In genomic region chr15:14051872-14052271, GRCm38 (mm10) we compare ENCODE assay signal across 8 mouse cellular contexts.
A peak's percentile ranks its signal among the peaks of the same experiment; 100 is the strongest.
DNase-seq lines count a peak whose midpoint lies in the region; ATAC-seq lines count a peak whose summit lies in the region.

No protein-coding gene starts in this region.

- no peak overlapping the region for H3K9ac ChIP-seq in forebrain, embryonic 16.5 days (replicated peaks; ENCODE audit: low read depth, low read length)
- H3K9ac ChIP-seq in forebrain, embryonic 11.5 days (ENCODE audit: low read length) = no peak overlapping the region
- no peak overlapping the region for H3K9ac ChIP-seq in midbrain, embryonic 13.5 days (replicated peaks)

- H3K4me2 ChIP-seq in forebrain, embryonic 16.5 days (ENCODE audit: low read length) = no peak overlapping the region
- H3K4me2 ChIP-seq in forebrain, embryonic 11.5 days (ENCODE audit: low read depth, low read length, severe bottlenecking) = no peak overlapping the region
- no peak overlapping the region for H3K4me2 ChIP-seq in midbrain, embryonic 13.5 days (replicated peaks)

- H3K36me3 ChIP-seq in forebrain, embryonic 10.5 days (replicated peaks) = no peaks in the 10 kb centered on the region
- H3K36me3 ChIP-seq in forebrain, embryonic 16.5 days (ENCODE audit: control insufficient read depth, insufficient read depth) = no peaks in the 10 kb centered on the region
- H3K36me3 ChIP-seq in forebrain, embryonic 11.5 days (ENCODE audit: control insufficient read depth, insufficient read depth, low read length) = no peaks in the 10 kb centered on the region
- no peaks in the 10 kb centered on the region for H3K36me3 ChIP-seq in midbrain, embryonic 13.5 days

- no peaks in the 10 kb centered on the region for H3K27me3 ChIP-seq in forebrain, embryonic 10.5 days (ENCODE audit: poor library complexity, severe bottlenecking)
- H3K27me3 ChIP-seq in forebrain, embryonic 16.5 days (replicated peaks; ENCODE audit: control insufficient read depth, insufficient read depth, low read length) = no peaks in the 10 kb centered on the region
- no peaks in the 10 kb centered on the region for H3K27me3 ChIP-seq in forebrain, embryonic 11.5 days (ENCODE audit: control insufficient read depth, insufficient read depth, low read length)
- no peaks in the 10 kb centered on the region for H3K27me3 ChIP-seq in midbrain, embryonic 13.5 days

- no peaks in the 10 kb centered on the region for H3K4me1 ChIP-seq in forebrain, embryonic 10.5 days
- H3K4me1 ChIP-seq in forebrain, embryonic 16.5 days (replicated peaks; ENCODE audit: control insufficient read depth, insufficient read depth, low read length) = no peaks in the 10 kb centered on the region
- no peaks in the 10 kb centered on the region for H3K4me1 ChIP-seq in forebrain, embryonic 11.5 days (replicated peaks; ENCODE audit: control insufficient read depth, insufficient read depth, low read length)
- H3K4me1 ChIP-seq in midbrain, embryonic 13.5 days (replicated peaks) = no peaks in the 10 kb centered on the region

- no peak overlapping the region for H3K27ac ChIP-seq in forebrain, embryonic 10.5 days
- H3K27ac ChIP-seq in forebrain, embryonic 16.5 days (ENCODE audit: low read length) = no peak overlapping the region
- H3K27ac ChIP-seq in forebrain, embryonic 11.5 days (ENCODE audit: low read depth, low read length) = no peak overlapping the region
- no peak overlapping the region for H3K27ac ChIP-seq in midbrain, embryonic 13.5 days

- DNase-seq in forebrain, embryonic 10.5 days (ENCODE audit: extremely low spot score, low spot score) = peak; percentile 16
- peak; percentile 11 for DNase-seq in lung, postnatal 10 days
- no peak for DNase-seq in lung, adult 18-20 months
- DNase-seq in forebrain, embryonic 11.5 days (ENCODE audit: low spot score) = peak; percentile 51
- DNase-seq in adipocyte (ENCODE audit: low spot score) = no peak
- DNase-seq in heart, adult 9 months (ENCODE audit: low spot score in 2 of 2) = no peak

- no peak overlapping the region for H3K4me3 ChIP-seq in forebrain, embryonic 10.5 days
- no peak overlapping the region for H3K4me3 ChIP-seq in forebrain, embryonic 16.5 days (replicated peaks; ENCODE audit: low read length)
- H3K4me3 ChIP-seq in forebrain, embryonic 11.5 days (ENCODE audit: low read depth, low read length) = no peak overlapping the region
- no peak overlapping the region for H3K4me3 ChIP-seq in midbrain, embryonic 13.5 days (replicated peaks)

- no peak for ATAC-seq in forebrain, embryonic 16.5 days
- ATAC-seq in forebrain, embryonic 11.5 days (replicated peaks; ENCODE audit: low FRiP score) = 0 out of 2 replicates have a peak, but pooled peaks have one; percentile 30
- ATAC-seq in midbrain, embryonic 13.5 days = 0 out of 2 replicates have a peak, but pooled peaks have one; percentile 20

- H3K9me3 ChIP-seq in forebrain, embryonic 10.5 days = no peaks in the 10 kb centered on the region
- H3K9me3 ChIP-seq in forebrain, embryonic 16.5 days (ENCODE audit: control insufficient read depth, low read length) = no peaks in the 10 kb centered on the region
- H3K9me3 ChIP-seq in forebrain, embryonic 11.5 days (ENCODE audit: control insufficient read depth, low read length) = no peaks in the 10 kb centered on the region
- no peaks in the 10 kb centered on the region for H3K9me3 ChIP-seq in midbrain, embryonic 13.5 days

- WGBS in forebrain, embryonic 10.5 days = 65% methylated on average over 3 of the region's 3 CpGs
- 68% methylated on average over 3 of the region's 3 CpGs for WGBS in forebrain, embryonic 16.5 days
- 64% methylated on average over 3 of the region's 3 CpGs for WGBS in forebrain, embryonic 11.5 days
- WGBS in midbrain, embryonic 13.5 days = 70% methylated on average over 3 of the region's 3 CpGs

Comparison
In these comparisons a context has a peak if more than half of its experiments do, and no peak if none do; other contexts are left out.
1. DNase-seq: peak in forebrain, embryonic 10.5 days (single experiment), lung, postnatal 10 days (single experiment) and forebrain, embryonic 11.5 days (single experiment); none in lung, adult 18-20 months (0 of 2), adipocyte (single experiment) and heart, adult 9 months (0 of 2).